Mouse (Mus musculus) left cerebral cortex, postnatal 4 days (tissue): ENCODE results near the gene Idi1. TPM values are rescaled to one million over a fixed set of nuclear protein-coding genes. Genes with fewer than 3 reads are reported as not detected.
"Not testable (repeated sequence)": the region's sequence is repeated elsewhere in the genome, so short reads cannot be mapped to it uniquely, and the experiment has no call there.

Source experiments
- DNase-seq: peaks from one replicate; pipeline ENCODE4 v3.0.0-alpha.2; 2022
- intact Hi-C: fragments of 180-260 bp; cut with DNase I; formaldehyde crosslinking; loops from one replicate; pipeline ENCODE4 v1.15.1; 2025
- microRNA-seq: library from miRNA; unstranded; fragments of <30 nt; microRNA quantifications from one replicate; pipeline ENCODE4 v1.2.0, GENCODE M21; 2022
- total RNA-seq, 2 experiments: library from RNA; stranded (reverse); gene quantifications; 2 replicates each; pipeline ENCODE4 v1.2.3; 2021

Gene Idi1
- total RNA-seq, 2 experiments from 2014 or later = 74.3 to 90.3 TPM

DNA sequence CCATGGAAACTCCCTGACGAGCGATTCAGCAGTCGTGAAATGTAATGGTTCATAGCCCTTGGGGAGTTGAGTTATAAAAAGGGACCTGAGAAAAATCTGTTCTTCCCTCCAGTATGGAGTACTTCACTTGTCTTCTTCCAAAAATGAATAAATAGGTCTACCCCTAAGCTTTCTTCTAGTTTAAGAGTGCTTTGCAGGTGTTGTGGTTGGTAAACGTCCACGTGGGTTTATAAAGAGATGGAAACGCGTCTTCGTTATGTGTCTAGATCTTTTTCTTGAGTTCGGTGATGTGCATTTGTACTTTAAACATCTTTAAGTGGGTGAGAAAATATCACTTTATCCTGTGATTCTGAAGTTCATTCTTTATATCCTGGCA, 872 bp downstream of the Idi1 start:
- no peak for DNase-seq
- intact Hi-C loops = no loop called here

DNA sequence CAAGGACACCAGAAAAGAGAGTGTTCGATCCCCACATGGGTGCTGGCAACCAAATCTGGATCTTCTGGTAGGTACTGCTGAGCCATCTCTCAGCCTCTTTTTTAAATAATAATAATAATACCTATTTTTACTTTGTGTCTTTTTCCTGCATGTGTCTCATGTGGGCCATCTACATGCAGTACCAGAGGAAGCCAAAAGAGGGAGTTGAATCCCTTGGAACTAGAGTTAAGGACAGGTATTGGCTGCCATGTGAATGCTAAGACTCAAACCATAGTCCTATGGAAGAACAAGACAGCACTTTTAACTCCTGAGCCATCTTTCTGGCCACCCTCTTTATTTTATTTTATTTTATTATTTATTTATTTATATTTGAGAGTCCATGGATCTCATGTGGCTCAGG, 3.3 kb downstream of the Idi1 start:
- intact Hi-C loops = no loop called here

DNA sequence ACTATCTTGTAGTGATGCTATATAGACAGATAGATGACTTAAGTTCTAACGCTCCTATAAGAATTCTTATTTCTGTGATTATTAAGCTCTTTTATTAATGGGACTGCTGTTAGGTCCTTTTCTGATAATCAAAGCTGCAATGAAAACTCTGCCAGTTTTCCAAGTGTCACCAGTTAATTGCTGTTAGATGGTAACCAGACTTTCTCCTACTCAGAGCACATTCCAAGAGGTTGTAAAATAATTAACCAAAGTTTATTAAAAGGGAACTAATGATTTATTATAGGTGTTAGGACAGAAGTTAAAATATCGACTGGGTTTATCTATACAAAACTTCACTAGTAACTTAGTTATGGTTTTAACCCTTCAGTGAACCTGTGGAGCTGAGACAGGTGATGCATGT, 20.7 kb downstream of the Idi1 start:
- DNase-seq, intact Hi-C loops: not testable (repeated sequence)

More for the DNA sequence above, 3.3 kb downstream of the Idi1 start:
- no peak for DNase-seq

DNA sequence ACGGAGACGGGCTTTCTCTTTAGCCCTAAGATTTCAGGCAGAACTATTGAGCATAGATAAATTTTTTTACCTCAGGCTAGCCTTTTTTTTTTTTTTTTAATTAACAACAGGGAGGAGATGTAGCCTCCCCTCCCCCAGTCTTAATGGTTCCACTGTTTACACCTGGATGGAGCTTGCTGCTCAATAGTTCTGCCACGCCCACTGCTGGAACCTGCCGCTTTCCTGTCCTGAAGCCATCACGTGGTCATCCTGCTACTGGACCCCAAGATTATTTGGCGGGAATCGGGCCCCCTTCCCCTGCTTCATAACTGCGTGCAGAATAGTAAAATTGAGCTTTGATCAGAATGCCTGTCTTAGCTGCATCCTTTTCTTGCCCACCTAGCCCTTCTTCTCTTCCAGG, 28.6 kb downstream of the Idi1 start:
- DNase-seq, intact Hi-C loops: not testable (repeated sequence)

DNA sequence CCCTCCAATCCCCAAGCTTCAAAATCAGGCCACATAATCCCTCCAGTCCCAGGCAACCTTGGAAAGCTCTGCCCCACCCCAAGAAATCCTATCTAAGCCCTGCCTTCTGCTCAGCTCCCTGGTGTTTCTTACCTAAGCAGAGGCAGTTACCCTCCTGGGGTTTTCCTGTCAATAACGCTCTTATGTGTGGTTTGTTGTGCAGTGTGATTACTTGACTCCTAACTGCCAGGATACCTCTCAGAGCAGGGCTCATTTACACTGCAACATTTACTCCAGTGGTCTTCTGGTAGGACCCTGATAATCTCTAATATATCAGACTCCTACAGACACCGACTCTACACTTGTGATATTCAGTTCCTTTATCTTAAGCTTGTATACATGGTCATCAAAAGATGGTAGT, 48.2 kb downstream of the Idi1 start:
- intact Hi-C loops = no loop called here
- DNase-seq = no peak

DNA sequence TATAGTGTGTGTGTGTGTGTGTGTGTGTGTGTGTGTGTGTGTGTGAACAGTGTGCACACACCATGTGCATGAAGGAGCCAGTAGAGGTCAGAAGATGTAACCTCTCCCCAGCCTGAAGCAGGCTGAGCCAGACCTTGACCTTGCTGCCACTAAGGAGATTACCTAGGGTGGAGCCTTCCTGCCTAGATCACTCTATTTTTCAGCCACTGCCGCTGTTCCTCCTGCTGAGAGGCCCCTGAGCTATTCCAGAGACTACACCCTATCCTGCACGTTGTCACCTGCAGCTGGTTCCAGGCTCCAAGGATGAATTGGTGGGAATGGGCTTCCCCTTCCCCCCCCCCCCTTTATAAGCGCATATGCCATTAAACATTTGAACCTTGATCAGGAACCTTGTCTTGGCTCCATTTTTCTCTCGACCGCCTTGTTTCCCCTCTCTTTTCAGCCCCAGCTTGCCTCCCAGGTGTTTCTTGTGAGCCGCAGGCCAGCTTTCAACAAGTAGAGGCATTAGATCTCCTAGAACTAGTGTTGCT, 52.4 kb downstream of the Idi1 start:
- intact Hi-C loops, DNase-seq: not testable (repeated sequence)

DNA sequence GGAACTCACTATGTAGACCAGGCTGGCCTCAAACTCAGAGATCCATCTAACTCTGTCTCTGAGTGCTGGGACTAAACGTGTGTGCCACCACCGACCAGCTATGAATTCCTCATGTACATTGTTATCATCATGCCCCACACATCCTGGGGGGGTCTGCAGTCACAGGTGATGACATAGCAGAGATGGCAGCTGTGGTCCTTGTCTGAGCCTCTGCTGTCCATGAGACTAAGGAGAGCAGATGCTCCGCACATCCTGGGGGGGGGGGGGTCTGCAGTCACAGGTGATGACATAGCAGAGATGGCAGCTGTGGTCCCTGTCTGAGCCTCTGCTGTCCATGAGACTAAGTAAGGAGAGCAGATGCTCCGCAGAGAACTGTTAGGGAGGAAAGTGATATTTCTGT, 55.8 kb downstream of the Idi1 start:
- intact Hi-C loops, DNase-seq: not testable (repeated sequence)

DNA sequence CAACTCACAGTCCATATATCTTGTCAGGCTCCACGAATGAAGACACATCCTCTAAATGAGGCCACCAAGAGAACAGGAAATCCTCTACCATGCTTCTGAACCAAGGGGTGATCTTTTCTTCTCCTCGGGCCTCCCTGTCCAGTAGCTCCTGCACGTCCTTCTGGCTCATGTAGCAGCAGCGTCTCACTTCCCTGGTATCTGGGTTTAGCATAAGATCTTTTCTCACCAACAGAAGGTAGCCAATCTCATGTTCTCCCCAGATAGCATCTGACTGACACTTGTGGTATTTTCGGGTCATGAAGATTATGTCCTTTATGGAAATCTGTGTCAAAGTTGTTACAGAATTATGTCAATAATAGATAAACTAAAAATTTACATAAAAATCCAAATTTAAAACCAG, 56.4 kb downstream of the Idi1 start:
- intact Hi-C loops, DNase-seq: not testable (repeated sequence)

Small RNA genes lying within 50 kb of the gene (microRNA-seq; reads per million reads assigned to microRNA genes)
- gene Gm22750 = not detected

Other genes starting within 250 kb of the Idi1 start
- gene Wdr37, start 13.6 kb upstream of the Idi1 start, total RNA-seq = 10 to 100 TPM; 67.8 to 69.3 TPM
- not detected for gene Gm9745, start 62.7 kb downstream of the Idi1 start, total RNA-seq
- not detected for gene Idi2, start 67.4 kb downstream of the Idi1 start, total RNA-seq
- gene Gtpbp4, start 110.6 kb downstream of the Idi1 start, total RNA-seq = 10 to 100 TPM; 49.7 to 51.9 TPM
- gene Larp4b, start 208.4 kb downstream of the Idi1 start, total RNA-seq = 100 to 1,000 TPM in 1 of 2 experiments, 10 to 100 TPM in 1; 96.7 to 105 TPM